Mouse (Mus musculus) brain, embryonic 14.5 days (tissue): ENCODE measurements at regions not wholly inside any gene's neighbourhood (a gene's known extent, or its start where the extent isn't known, plus 50 kb on each side); places are given as distances from the start of the nearest gene placed in this dataset.
"Not testable (repeated sequence)": the region's sequence is repeated elsewhere in the genome, so short reads cannot be mapped to it uniquely, and the experiment has no call there.

Experiments used
- DNase-seq: peaks from one replicate; pipeline ENCODE4 v3.0.0-alpha.2; 2011; ENCODE audit warnings: low read depth
- CTCF ChIP-seq: fragments of 200-500 bp; IDR thresholded peaks from 2 replicates; pipeline ENCODE4 v1.5.1; 2012; ENCODE audit warnings: inconsistent platforms, mild to moderate bottlenecking, moderate library complexity, borderline replicate concordance; ENCODE audit not compliant: insufficient read depth, insufficient read length; ENCODE audit errors: extremely low read depth
- POLR2A ChIP-seq: fragments of 200-500 bp; IDR thresholded peaks from 2 replicates; pipeline ENCODE4 v1.6.1; 2012; ENCODE audit warnings: mild to moderate bottlenecking, inconsistent platforms, borderline replicate concordance; ENCODE audit not compliant: poor library complexity, insufficient read depth, insufficient read length, severe bottlenecking; ENCODE audit errors: extremely low read depth

DNA sequence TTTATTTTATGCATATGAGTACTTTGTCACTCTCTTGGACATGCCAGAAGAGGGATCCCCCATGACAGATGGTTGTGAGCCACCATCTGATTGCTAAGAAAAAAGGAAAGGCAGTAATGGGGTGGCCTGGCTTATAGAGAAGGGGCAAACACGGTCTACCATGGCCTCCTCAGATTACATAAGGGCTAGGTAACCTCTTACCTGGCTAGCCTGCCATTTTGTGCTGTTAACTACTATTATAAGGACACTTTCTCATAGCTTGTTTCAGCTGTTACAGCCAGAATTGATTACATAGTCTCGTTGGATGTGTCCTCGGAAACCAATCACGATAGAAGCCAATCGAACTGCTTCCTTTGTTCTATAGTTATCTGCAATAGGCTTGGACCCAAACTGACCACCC lies 60.9 kb upstream of the Gm14496 start:
- TF ChIP-seq POLR2A (no peak), CTCF (no peak)
- no peak for DNase-seq

DNA sequence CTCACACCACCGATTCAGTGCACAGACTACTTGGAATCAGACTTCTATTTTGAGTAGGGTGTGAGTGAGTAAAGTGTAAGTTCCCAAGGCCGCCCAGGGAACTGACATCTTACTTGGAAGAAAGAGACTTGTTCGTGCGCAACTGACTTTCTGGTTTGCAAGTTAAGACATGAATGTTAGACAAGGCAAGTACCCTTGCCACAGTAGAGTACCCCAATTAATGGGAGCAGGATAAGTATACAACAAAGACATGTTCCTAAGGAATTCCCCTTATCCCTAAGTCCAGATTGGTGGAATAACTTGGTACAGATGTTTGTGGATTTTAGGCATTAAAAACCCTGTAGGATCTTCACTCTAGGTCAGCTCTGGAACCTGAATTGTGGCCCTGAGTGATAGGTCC lies 60.4 kb upstream of the Gm14496 start:
- not testable (repeated sequence) for DNase-seq

DNA sequence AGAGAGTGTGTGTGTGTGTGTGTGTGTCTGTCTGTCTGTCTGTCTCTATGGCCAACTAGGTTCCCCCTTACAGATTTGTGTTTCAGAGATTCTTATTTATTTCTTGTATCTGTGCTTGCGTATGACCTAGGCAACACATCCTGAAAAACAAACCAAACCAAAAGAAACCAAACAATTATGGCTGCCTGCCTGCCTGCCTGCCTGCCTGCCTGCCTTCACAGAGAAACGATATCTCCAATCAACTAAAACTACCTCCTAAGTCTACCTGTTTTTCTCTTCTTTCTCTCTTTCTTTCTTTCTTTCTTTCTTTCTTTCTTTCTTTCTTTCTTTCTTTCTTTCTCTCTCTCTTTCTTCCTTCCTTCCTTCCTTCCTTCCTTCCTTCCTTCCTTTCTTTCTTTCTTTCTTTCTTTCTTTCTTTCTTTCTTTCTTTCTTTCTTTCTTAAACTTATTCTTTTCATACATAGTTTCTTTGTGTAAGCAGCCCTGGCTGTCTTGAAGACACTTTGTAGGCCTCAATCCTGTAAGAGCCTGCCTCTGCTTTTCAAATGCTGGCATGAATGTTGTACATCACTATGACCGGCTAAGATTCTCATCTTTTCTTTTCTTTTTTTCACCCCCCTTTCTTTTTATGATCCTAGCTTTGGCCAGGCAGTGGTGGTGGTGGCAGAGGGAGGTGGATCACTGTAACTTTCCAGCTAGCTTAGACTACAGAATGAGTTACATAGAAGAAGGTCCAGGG lies 59.7 kb upstream of the Gm14496 start:
- peak; percentile 70 for DNase-seq

DNA sequence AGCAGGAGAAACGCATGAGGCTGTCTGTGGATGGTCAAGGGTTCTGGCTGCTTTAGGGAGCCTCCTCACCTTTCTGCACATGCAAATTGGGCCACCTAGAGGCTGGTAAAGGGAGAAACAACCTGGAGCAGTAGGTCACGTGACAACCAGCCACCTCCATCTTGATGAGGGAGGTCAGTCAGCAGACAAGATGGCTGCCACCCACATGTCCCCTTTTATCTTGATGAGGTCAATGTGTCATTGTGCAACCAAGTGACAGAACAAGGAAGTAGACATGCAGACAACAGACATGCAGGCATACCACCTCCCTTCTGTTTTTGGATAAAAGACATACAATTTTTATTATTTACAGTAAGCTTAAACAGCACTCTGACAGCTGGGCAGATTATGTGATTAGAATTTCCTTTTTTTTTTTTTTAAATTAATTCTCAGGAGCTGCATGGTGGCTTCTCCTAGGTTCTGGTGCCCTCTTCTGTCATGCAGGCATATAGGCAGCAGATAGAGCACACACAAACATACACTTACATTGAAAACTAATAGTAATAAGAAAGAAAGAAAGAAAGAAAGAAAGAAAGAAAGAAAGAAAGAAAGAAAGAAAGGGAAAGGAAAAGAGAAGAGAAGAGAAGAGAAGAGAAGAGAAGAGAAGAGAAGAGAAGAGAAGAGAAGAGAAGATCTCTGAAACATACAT lies 58.9 kb upstream of the Gm14496 start:
- peak; percentile 29 for DNase-seq
- no peak for TF ChIP-seq POLR2A
- no peak for TF ChIP-seq CTCF
